Mouse (Mus musculus): ENCODE measurements around the gene Ndst2. TPM values are rescaled to one million over a fixed set of nuclear protein-coding genes. Genes with fewer than 3 reads are reported as not detected.

Ndst2 gene
- polyA plus RNA-seq, 1 experiment from 2014 or later: 25.6 TPM

- Histone ChIP-seq H3K4me1 (ENCODE audit: control insufficient read depth, insufficient read depth, low read length) (peaks cover 9% of the 10 kb centered on the region), H3K27me3 (ENCODE audit: control insufficient read depth, insufficient read depth, low read length) (no peaks in the 10 kb centered on the region), H3K36me3 (ENCODE audit: control insufficient read depth, insufficient read depth, low read length) (peaks cover 8% of the 10 kb centered on the region; the same call in 1 of the 2 replicates), H3K4me3 (ENCODE audit: low read depth, low read length) (peak overlapping the region; percentile 81), H3K9me3 (ENCODE audit: control insufficient read depth, low read length) (no peaks in the 10 kb centered on the region), H3K4me2 (ENCODE audit: low read depth, severe bottlenecking) (peak overlapping the region; percentile 64), H3K9ac (ENCODE audit: low read length) (peak overlapping the region; percentile 82), H3K27ac (replicated peaks; ENCODE audit: low read depth, low read length) (peak overlapping the region; percentile 87)
- peak; percentile 22; the same call in 1 of the 2 replicates for ATAC-seq (ENCODE audit: insufficient number of reproducible peaks, low FRiP score, low TSS enrichment, low read depth)
- no peak for DNase-seq (ENCODE audit: low spot score)
- WGBS: 14% methylated on average over 15 of the region's 15 CpGs
Observed at GRCm38 (mm10) chr14:20702096-20702740, 32.1 kb downstream of the Ndst2 start.

DNA sequence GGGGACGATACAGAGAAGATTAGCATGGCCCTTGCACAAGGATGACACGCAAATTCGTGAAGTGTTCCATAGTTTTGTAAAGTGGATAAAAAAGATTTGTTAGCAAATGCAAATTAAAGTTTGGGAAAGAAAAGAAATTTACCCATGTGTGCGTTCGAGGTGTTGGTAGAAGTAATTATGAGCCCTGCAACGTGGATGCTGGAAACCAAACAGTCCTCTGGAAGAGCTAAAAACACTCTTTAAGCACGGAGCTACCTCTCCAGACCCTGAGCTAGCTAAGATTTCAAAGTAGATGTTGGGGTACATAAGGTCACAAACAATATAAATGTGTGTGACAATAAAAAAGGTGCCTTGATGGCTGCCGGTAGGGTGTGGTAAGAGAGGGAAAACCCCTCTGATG lies 32.8 kb downstream of the Ndst2 start:
- whole genome bisulfite sequencing: 79% methylated on average over 8 of the region's 8 CpGs
- Histone ChIP-seq H3K4me3 (ENCODE audit: low read depth, low read length) (peak overlapping the region; percentile 81; the same call in 1 of the 2 replicates), H3K4me1 (ENCODE audit: control insufficient read depth, insufficient read depth, low read length) (peaks cover 12% of the 10 kb centered on the region), H3K27ac (replicated peaks; ENCODE audit: low read depth, low read length) (no peak overlapping the region), H3K27me3 (ENCODE audit: control insufficient read depth, insufficient read depth, low read length) (no peaks in the 10 kb centered on the region), H3K9ac (ENCODE audit: low read length) (no peak overlapping the region), H3K36me3 (ENCODE audit: control insufficient read depth, insufficient read depth, low read length) (peaks cover 8% of the 10 kb centered on the region; the same call in 1 of the 2 replicates), H3K4me2 (ENCODE audit: low read depth, severe bottlenecking) (peak overlapping the region; percentile 64), H3K9me3 (ENCODE audit: control insufficient read depth, low read length) (no peaks in the 10 kb centered on the region)
- ATAC-seq (ENCODE audit: insufficient number of reproducible peaks, low FRiP score, low TSS enrichment, low read depth) (no peak), DNase-seq (ENCODE audit: low spot score) (no peak)

- no peak overlapping the region for H3K4me3 ChIP-seq (ENCODE audit: low read depth, low read length)
- DNase-seq (ENCODE audit: low spot score) (no peak), ATAC-seq (ENCODE audit: insufficient number of reproducible peaks, low FRiP score, low TSS enrichment, low read depth) (no peak)
- H3K27me3 ChIP-seq (ENCODE audit: control insufficient read depth, insufficient read depth, low read length): no peaks in the 10 kb centered on the region
- no peak overlapping the region for H3K4me2 ChIP-seq (ENCODE audit: low read depth, severe bottlenecking)
- no peaks in the 10 kb centered on the region for H3K9me3 ChIP-seq (ENCODE audit: control insufficient read depth, low read length)
- H3K36me3 ChIP-seq (ENCODE audit: control insufficient read depth, insufficient read depth, low read length): peaks cover 8% of the 10 kb centered on the region; the same call in 1 of the 2 replicates
- H3K4me1 ChIP-seq (ENCODE audit: control insufficient read depth, insufficient read depth, low read length): peaks cover 20% of the 10 kb centered on the region
- WGBS: 86% methylated on average over 3 of the region's 3 CpGs
- no peak overlapping the region for H3K27ac ChIP-seq (replicated peaks; ENCODE audit: low read depth, low read length)
- no peak overlapping the region for H3K9ac ChIP-seq (ENCODE audit: low read length)
Observed at GRCm38 (mm10) chr14:20700362-20700761, 34.0 kb downstream of the Ndst2 start.

- no peak overlapping the region for H3K4me2 ChIP-seq (ENCODE audit: low read depth, severe bottlenecking)
- no peak for ATAC-seq (ENCODE audit: insufficient number of reproducible peaks, low FRiP score, low TSS enrichment, low read depth)
- H3K27ac ChIP-seq (replicated peaks; ENCODE audit: low read depth, low read length): no peak overlapping the region
- peaks cover 1% of the 10 kb centered on the region; the same call in 1 of the 2 replicates for H3K36me3 ChIP-seq (ENCODE audit: control insufficient read depth, insufficient read depth, low read length)
- H3K27me3 ChIP-seq (ENCODE audit: control insufficient read depth, insufficient read depth, low read length): no peaks in the 10 kb centered on the region
- H3K9me3 ChIP-seq (ENCODE audit: control insufficient read depth, low read length): no peaks in the 10 kb centered on the region
- no peak for DNase-seq (ENCODE audit: low spot score)
- H3K4me3 ChIP-seq (ENCODE audit: low read depth, low read length): no peak overlapping the region
- H3K4me1 ChIP-seq (ENCODE audit: control insufficient read depth, insufficient read depth, low read length): peaks cover 23% of the 10 kb centered on the region
- no peak overlapping the region for H3K9ac ChIP-seq (ENCODE audit: low read length)
- WGBS: 86% methylated on average over 2 of the region's 2 CpGs
Observed at GRCm38 (mm10) chr14:20698515-20698914, 35.8 kb downstream of the Ndst2 start.

- Histone ChIP-seq H3K36me3 (ENCODE audit: control insufficient read depth, insufficient read depth, low read length) (peaks cover 6% of the 10 kb centered on the region; the same call in 1 of the 2 replicates), H3K4me3 (ENCODE audit: low read depth, low read length) (peak overlapping the region; percentile 12; the same call in 1 of the 2 replicates), H3K27ac (replicated peaks; ENCODE audit: low read depth, low read length) (no peak overlapping the region), H3K4me2 (ENCODE audit: low read depth, severe bottlenecking) (peak overlapping the region; percentile 75; the same call in 1 of the 2 replicates), H3K4me1 (ENCODE audit: control insufficient read depth, insufficient read depth, low read length) (peaks cover 23% of the 10 kb centered on the region), H3K27me3 (ENCODE audit: control insufficient read depth, insufficient read depth, low read length) (no peaks in the 10 kb centered on the region), H3K9me3 (ENCODE audit: control insufficient read depth, low read length) (no peaks in the 10 kb centered on the region), H3K9ac (ENCODE audit: low read length) (no peak overlapping the region)
- DNase-seq (ENCODE audit: low spot score) (peak; percentile 56), ATAC-seq (ENCODE audit: insufficient number of reproducible peaks, low FRiP score, low TSS enrichment, low read depth) (no peak)
- WGBS: 39% methylated on average over 1 of the region's 1 CpGs
Observed at GRCm38 (mm10) chr14:20696986-20697385, 37.4 kb downstream of the Ndst2 start.

DNA sequence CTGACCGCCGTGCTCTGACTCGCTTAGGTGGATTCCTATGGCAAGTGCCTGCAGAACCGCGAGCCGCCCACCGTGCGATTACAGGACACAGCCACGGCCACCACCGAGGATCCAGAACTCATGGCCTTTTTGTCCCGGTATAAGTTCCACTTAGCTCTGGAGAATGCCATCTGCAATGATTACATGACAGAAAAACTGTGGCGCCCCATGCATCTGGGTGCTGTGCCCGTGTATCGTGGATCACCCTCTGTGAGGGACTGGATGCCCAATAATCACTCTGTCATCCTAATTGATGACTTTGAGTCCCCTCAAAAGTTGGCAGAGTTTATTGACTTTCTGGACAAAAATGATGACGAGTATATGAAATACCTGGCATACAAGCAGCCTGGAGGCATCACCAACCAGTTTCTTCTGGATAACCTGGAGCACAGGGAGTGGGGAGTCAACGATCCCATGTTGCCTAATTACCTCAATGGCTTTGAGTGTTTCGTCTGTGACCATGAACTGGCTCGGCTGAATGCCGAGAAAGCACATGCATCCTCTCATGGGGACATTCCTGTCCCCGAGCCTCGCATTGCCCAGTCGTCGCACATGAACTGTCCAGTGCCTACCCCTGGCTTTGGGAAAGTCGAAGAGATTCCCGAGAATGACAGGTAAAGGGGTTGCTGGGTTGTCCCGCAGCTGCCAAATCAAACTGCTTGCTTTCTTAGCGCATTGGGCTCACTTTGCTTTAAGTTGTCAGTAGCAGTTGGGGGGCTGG lies 38.4 kb downstream of the Ndst2 start:
- Histone ChIP-seq H3K9ac (ENCODE audit: low read length) (peak overlapping the region; percentile 83), H3K4me3 (ENCODE audit: low read depth, low read length) (peak overlapping the region; percentile 72), H3K9me3 (ENCODE audit: control insufficient read depth, low read length) (no peaks in the 10 kb centered on the region), H3K27me3 (ENCODE audit: control insufficient read depth, insufficient read depth, low read length) (no peaks in the 10 kb centered on the region), H3K27ac (replicated peaks; ENCODE audit: low read depth, low read length) (no peak overlapping the region; the same call in 1 of the 2 replicates), H3K36me3 (ENCODE audit: control insufficient read depth, insufficient read depth, low read length) (peaks cover 14% of the 10 kb centered on the region; the same call in 1 of the 2 replicates), H3K4me1 (ENCODE audit: control insufficient read depth, insufficient read depth, low read length) (peaks cover 19% of the 10 kb centered on the region), H3K4me2 (ENCODE audit: low read depth, severe bottlenecking) (peak overlapping the region; percentile 75)
- DNase-seq (ENCODE audit: low spot score): no peak
- ATAC-seq (ENCODE audit: insufficient number of reproducible peaks, low FRiP score, low TSS enrichment, low read depth): no peak; the same call in 1 of the 2 replicates
- WGBS: 15% methylated on average over 27 of the region's 27 CpGs

- Histone ChIP-seq H3K9ac (ENCODE audit: low read length) (peak within 1 kb of the TSS; percentile 83), H3K4me2 (ENCODE audit: low read depth, severe bottlenecking) (peak within 1 kb of the TSS; percentile 75), H3K9me3 (ENCODE audit: control insufficient read depth, low read length) (no peaks in the 10 kb centered on the region), H3K4me1 (ENCODE audit: control insufficient read depth, insufficient read depth, low read length) (peaks cover 19% of the 10 kb centered on the region), H3K4me3 (ENCODE audit: low read depth, low read length) (peak within 1 kb of the TSS; percentile 72), H3K27ac (replicated peaks; ENCODE audit: low read depth, low read length) (peak within 1 kb of the TSS; percentile 93), H3K27me3 (ENCODE audit: control insufficient read depth, insufficient read depth, low read length) (no peaks in the 10 kb centered on the region), H3K36me3 (ENCODE audit: control insufficient read depth, insufficient read depth, low read length) (peaks cover 17% of the 10 kb centered on the region; the same call in 1 of the 2 replicates)
- DNase-seq (ENCODE audit: low spot score) (peak; percentile 88), ATAC-seq (ENCODE audit: insufficient number of reproducible peaks, low FRiP score, low TSS enrichment, low read depth) (peak; percentile 91)
- under 1% methylated on average over 111 of the region's 111 CpGs for WGBS
Observed at GRCm38 (mm10) chr14:20694884-20695760, 39.2 kb downstream of the Ndst2 start, which contains the start of gene Fut11. TSS of gene Fut11 (plus strand) at chr14:20694968.
